Mouse (Mus musculus): ENCODE measurements around the gene Frat1. TPM values are rescaled to one million over a fixed set of nuclear protein-coding genes. Genes with fewer than 3 reads are reported as not detected.

The Frat1 gene
- total RNA-seq, 2 experiments from 2014 or later, result 22.4 to 24.8 TPM

- no peak for DNase-seq (ENCODE audit: extremely low spot score in 1 of 2, low spot score in 1 of 2)
These were observed 52.1 kb downstream of the Frat1 start for GRCm38 (mm10) chr19:41881842-41882241.

Other genes starting within 250 kb of the Frat1 start
- 10 to 100 TPM; 11.2 to 14.0 TPM for gene Gm340, start 247.6 kb upstream of the Frat1 start, total RNA-seq (2021)
- gene Slit1, start 86.3 kb upstream of the Frat1 start, total RNA-seq (2021), result 100 to 1,000 TPM; 180 to 224 TPM
- 1 to 10 TPM; 2.4 to 2.5 TPM for gene Arhgap19, start 27.9 kb upstream of the Frat1 start, total RNA-seq (2021)
- 10 to 100 TPM; 13.9 to 14.9 TPM for gene Frat2, start 18.2 kb downstream of the Frat1 start, total RNA-seq (2021)
- gene Rrp12, start 66.2 kb downstream of the Frat1 start, total RNA-seq (2021), result 10 to 100 TPM; 32.9 to 33.5 TPM
- 100 to 1,000 TPM; 510 to 584 TPM for gene Pgam1, start 82.0 kb downstream of the Frat1 start, total RNA-seq (2021)
- gene Exosc1, start 103.5 kb downstream of the Frat1 start, total RNA-seq (2021), result 10 to 100 TPM; 28.3 to 32.4 TPM
- 10 to 100 TPM; 46.4 to 50.9 TPM for gene Zdhhc16, start 103.5 kb downstream of the Frat1 start, total RNA-seq (2021)
- gene Mms19, start 151.2 kb downstream of the Frat1 start, total RNA-seq (2021), result 10 to 100 TPM; 28.6 to 42.0 TPM
- gene Ubtd1, start 151.8 kb downstream of the Frat1 start, total RNA-seq (2021), result 10 to 100 TPM; 13.7 to 14.0 TPM
- gene Ankrd2, start 206.0 kb downstream of the Frat1 start, total RNA-seq (2021), result not detected
- gene Hoga1, start 215.6 kb downstream of the Frat1 start, total RNA-seq (2021), result 1 to 10 TPM; 5.2 to 8.2 TPM
- 1 to 10 TPM in 1 of 2 experiments, under 1 TPM in 1; 0.76 to 1.6 TPM for gene 4933411K16Rik, start 222.3 kb downstream of the Frat1 start, total RNA-seq (2021)